Mouse (Mus musculus): ENCODE results near the gene Ggact.

GRCm38 (mm10) chr14:122883821-122884584, 29.6 kb downstream of the Ggact start:
- no peak for TF ChIP-seq CTCF (IDR thresholded peaks at IDR 0.05; ENCODE audit: low read depth)
- TF ChIP-seq EP300 (optimal IDR thresholded peaks at IDR 0.05): no peak
